Mouse (Mus musculus): Measurements from ENCODE around the gene Yy1.

GRCm38 (mm10) chr12:108749019-108749418 lies 43.8 kb upstream of the Yy1 start:
- TF ChIP-seq CTCF (IDR thresholded peaks at IDR 0.05; ENCODE audit: borderline replicate concordance, control insufficient read depth, extremely low read depth, insufficient read depth, low read length, poor library complexity), result no peak
- TF ChIP-seq POLR2A (IDR thresholded peaks at IDR 0.05; ENCODE audit: control insufficient read depth, extremely low read depth, insufficient read depth, low read length, poor library complexity), result no peak

All from thymus, adult 2 months (tissue).